Mouse (Mus musculus) hindbrain, embryonic 15.5 days (tissue): ENCODE measurements around the gene Vcpkmt. TPM values are rescaled to one million over a fixed set of nuclear protein-coding genes. Genes with fewer than 3 reads are reported as not detected.
"Not testable (repeated sequence)": the region's sequence is repeated elsewhere in the genome, so short reads cannot be mapped to it uniquely, and the experiment has no call there.

Experiments
- ATAC-seq: fragments of 200-750 bp; cut with Nextera tagmentation; 2 replicates; pipeline ENCODE4 v1.8.0; 2017; ENCODE audit warnings: low read depth, moderate number of reproducible peaks, moderate TSS enrichment; ENCODE audit not compliant: low FRiP score
- H3K27ac ChIP-seq: fragments of 300-500 bp; sonication (generic); replicated peaks from 2 replicates; pipeline ENCODE4 v1.5.1; 2015; ENCODE audit warnings: mild to moderate bottlenecking, inconsistent platforms
- H3K27me3 ChIP-seq: fragments of 300-500 bp; sonication (generic); 2 replicates; pipeline ENCODE4 v1.6.1; 2015; ENCODE audit warnings: control low read depth, inconsistent platforms
- H3K36me3 ChIP-seq: fragments of 300-500 bp; sonication (generic); 2 replicates; pipeline ENCODE4 v1.6.1; 2015; ENCODE audit warnings: control low read depth, inconsistent platforms
- H3K4me1 ChIP-seq: fragments of 300-500 bp; sonication (generic); replicated peaks from 2 replicates; pipeline ENCODE4 v1.6.1; 2015; ENCODE audit warnings: control low read depth, inconsistent platforms
- H3K4me2 ChIP-seq: fragments of 300-500 bp; sonication (generic); 2 replicates; pipeline ENCODE4 v1.6.1; 2015; ENCODE audit warnings: moderate library complexity, mild to moderate bottlenecking, inconsistent platforms
- H3K4me3 ChIP-seq: fragments of 300-500 bp; sonication (generic); 2 replicates; pipeline ENCODE4 v1.5.1; 2015; ENCODE audit warnings: mild to moderate bottlenecking, inconsistent platforms
- H3K9ac ChIP-seq: fragments of 300-500 bp; sonication (generic); 2 replicates; pipeline ENCODE4 v1.6.1; 2015; ENCODE audit warnings: inconsistent platforms
- H3K9me3 ChIP-seq: fragments of 300-500 bp; sonication (generic); 2 replicates; pipeline ENCODE4 v1.6.1; 2016; ENCODE audit warnings: control low read depth, inconsistent platforms
- WGBS: fragments of 180-500 bp; shearing (Covaris S2); methylation state at CpG from one replicate; pipeline ENCODE4 v1.1.7; 2015; 5-methylcytosine and 5-hydroxymethylcytosine counted together
- polyA plus RNA-seq: library from polyadenylated mRNA; unstranded; fragments of >200 nt; fragmentation: Nextera tagmentation; extraction: Ambion mirVana; gene quantifications from 2 replicates; pipeline ENCODE4 v1.2.1, GENCODE M21; 2015

Gene Vcpkmt
- 24.8 and 25.3 TPM in 2 replicates for polyA plus RNA-seq

DNA sequence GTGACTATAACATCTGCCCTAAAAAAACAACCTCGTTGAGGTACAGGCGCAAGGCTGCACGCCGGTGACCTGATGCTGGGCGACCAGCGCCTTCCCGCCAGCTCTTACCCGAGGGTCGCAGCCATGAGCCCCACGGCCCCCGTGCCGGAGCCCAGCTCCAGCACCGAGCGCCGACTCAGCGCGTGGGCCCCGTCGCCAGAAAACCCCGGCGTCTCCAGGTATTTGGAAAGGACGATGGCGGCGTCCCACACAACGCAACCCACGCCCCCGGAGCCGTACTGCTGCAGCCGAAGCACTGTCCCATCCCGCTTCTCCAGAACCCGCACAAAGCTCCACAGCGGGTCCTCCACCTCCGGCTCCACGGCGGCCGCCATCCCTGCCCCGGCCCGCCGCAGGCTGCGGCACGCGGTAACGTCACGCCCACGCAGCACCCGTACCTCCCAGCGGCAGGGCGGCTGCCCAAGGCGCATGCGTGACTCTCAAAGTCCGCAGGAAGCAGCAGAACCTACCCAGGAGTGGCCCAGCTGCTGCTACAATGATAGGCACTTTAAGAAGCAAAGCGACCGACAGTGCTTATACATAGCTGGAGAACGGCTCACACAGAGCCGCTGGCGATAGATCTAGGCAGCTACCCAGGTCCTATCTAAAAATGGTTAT, at the start of gene Vcpkmt:
Gene Vcpkmt, minus strand, starts transcription at position 416 of the 657 bp plus-strand sequence.
- WGBS: under 1% methylated on average over 49 of the region's 56 CpGs
- H3K4me2 ChIP-seq: peak within 1 kb of the TSS; percentile 73
- H3K4me1 ChIP-seq: peaks cover 28% of the 10 kb centered on the region
- peak within 1 kb of the TSS; percentile 91 for H3K9ac ChIP-seq
- no peaks in the 10 kb centered on the region for H3K27me3 ChIP-seq
- no peaks in the 10 kb centered on the region for H3K9me3 ChIP-seq
- peak; percentile 96 for ATAC-seq
- H3K36me3 ChIP-seq: peaks cover 44% of the 10 kb centered on the region
- H3K4me3 ChIP-seq: peak within 1 kb of the TSS; percentile 81
- peak within 1 kb of the TSS; percentile 91 for H3K27ac ChIP-seq

DNA sequence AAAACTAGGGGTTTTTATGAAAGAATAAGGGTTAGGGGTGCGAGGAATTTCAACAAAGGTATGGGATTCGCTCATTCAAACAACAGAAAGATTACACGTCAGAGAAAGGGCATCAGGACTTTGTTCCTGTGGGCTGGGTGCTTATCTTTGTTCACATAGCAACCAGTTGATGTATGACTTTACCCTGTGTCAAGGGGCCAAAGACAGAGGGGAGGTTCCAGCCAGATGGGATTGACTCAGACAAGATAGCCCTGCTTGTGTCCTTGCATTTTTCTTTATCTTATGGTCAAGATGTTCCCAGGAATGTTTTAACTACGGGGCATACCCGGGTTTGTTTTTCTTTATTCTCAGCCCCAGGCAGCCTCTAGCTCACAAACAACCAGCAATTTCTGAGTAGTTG, 35.8 kb upstream of the Vcpkmt start:
- not testable (repeated sequence) for H3K27me3 ChIP-seq, H3K4me2 ChIP-seq, H3K9me3 ChIP-seq, H3K4me1 ChIP-seq, H3K27ac ChIP-seq, ATAC-seq, H3K4me3 ChIP-seq, H3K9ac ChIP-seq
- 90% methylated on average over 5 of the region's 5 CpGs for WGBS
- H3K36me3 ChIP-seq: peaks cover 32% of the 10 kb centered on the region

DNA sequence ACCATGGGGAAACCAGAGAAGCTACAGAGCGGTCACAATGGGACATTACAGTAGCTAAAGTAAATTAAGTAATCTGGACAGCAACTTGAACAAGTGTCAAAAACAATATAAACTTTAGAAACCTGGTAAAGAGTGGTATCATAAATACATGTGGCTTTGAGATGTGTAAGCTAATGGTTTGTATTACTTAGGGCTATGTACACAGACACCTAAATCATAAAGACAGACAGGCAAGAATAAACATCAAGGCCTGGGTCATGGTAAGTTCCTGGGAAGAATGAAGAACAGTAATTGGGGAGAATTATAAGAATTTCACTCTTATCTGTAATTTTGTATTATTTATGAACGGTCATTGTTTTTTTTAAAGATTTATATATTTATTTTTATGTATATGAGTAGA, 21.5 kb upstream of the Vcpkmt start:
- Histone ChIP-seq H3K27me3 (no peaks in the 10 kb centered on the region), H3K9ac (no peak overlapping the region), H3K36me3 (peaks cover 39% of the 10 kb centered on the region), H3K4me3 (no peak overlapping the region), H3K4me2 (no peak overlapping the region), H3K9me3 (no peaks in the 10 kb centered on the region), H3K4me1 (no peaks in the 10 kb centered on the region), H3K27ac (no peak overlapping the region)
- WGBS: 96% methylated on average over 2 of the region's 2 CpGs
- ATAC-seq: no peak

DNA sequence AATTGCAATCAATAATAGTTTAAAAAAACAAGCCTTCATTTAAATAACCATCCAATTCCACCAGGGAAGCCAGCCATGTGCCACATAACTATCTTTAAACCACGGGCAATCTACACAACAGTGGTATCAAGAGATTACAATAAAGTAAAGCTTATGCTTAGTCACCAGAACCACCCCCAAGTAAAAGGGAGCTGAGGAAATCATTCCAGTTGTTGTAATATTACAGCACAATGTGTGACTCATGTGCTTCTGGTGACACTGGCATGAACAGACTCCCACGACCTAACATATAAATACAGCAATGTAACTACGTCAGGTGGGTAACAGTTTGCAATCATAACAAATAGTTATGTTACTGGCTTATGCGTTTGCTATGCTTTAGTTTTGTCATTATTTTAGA, 14.6 kb upstream of the Vcpkmt start:
- no peak overlapping the region for H3K9ac ChIP-seq
- no peaks in the 10 kb centered on the region for H3K9me3 ChIP-seq
- no peaks in the 10 kb centered on the region for H3K27me3 ChIP-seq
- H3K36me3 ChIP-seq: peaks cover 18% of the 10 kb centered on the region
- 89% methylated on average over 4 of the region's 4 CpGs for WGBS
- H3K4me1 ChIP-seq: no peaks in the 10 kb centered on the region
- ATAC-seq: no peak
- H3K4me2 ChIP-seq: no peak overlapping the region
- H3K27ac ChIP-seq: no peak overlapping the region
- H3K4me3 ChIP-seq: no peak overlapping the region

DNA sequence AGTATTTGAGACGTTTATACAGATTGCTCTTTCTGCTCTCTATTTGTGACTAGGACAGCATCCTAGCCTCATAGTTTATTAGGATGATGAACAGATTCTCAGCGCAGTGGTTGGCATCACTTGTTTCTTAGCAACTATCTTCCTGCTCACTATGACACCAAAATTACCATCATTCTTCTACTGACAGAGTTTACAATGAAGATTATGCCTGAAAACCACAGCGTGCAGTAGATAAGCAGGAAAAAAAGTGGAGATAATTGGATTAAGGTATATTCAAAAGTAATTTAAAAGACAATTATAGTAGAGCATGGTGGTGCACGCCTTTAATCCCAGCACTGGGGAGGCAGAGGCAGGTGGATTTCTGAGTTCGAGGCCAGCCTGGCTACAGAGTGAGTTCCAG, 10.3 kb upstream of the Vcpkmt start:
- Histone ChIP-seq H3K4me2 (no peak overlapping the region), H3K4me3 (no peak overlapping the region), H3K4me1 (no peaks in the 10 kb centered on the region), H3K36me3 (peaks cover 34% of the 10 kb centered on the region), H3K27ac (no peak overlapping the region), H3K9ac (no peak overlapping the region), H3K9me3 (no peaks in the 10 kb centered on the region), H3K27me3 (no peaks in the 10 kb centered on the region)
- ATAC-seq: no peak
- WGBS: 88% methylated on average over 5 of the region's 5 CpGs

DNA sequence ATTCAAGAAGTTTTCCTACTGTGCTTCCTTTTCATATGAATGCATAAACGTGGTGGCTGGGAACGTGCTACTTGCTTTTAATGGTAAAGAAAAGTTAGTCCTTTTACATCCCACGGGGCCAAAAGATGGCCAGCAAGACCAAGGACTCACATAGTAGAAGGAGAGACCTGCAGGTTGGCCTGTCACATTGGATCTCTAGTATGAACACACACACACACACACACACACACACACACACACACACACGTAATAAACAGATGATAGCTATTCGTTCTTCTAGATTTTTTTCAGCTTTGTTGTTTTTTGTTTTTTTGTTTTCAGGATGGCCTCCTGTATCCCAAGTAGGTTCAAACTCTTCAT, 422 bp upstream of the Vcpkmt start:
- Histone ChIP-seq H3K4me1 (peaks cover 28% of the 10 kb centered on the region), H3K27me3 (no peaks in the 10 kb centered on the region), H3K27ac (peak overlapping the region; percentile 91), H3K36me3 (peaks cover 42% of the 10 kb centered on the region), H3K4me2 (peak overlapping the region; percentile 73), H3K9me3 (no peaks in the 10 kb centered on the region), H3K4me3 (peak overlapping the region; percentile 81), H3K9ac (peak overlapping the region; percentile 91)
- 42% methylated on average over 5 of the region's 5 CpGs for WGBS
- no peak for ATAC-seq

DNA sequence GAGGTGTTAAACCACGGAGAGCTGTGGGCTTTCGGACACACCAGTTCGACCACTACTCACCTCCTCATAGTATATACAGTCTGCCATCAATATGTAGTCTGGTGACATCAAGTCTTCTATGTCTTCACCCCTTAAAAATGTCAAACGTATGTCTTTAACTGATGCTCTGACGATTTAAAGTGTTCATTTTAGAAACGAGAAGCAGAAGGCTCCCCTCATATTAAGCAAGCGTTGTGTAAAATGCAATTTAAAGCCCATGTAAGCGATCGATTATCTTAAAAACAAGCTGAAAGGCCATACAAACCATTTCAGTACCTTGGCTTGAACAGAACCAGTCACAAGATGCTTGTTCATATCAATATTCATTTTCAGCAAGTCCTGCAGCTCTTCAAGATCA, 614 bp downstream of the Vcpkmt start:
- 31% methylated on average over 9 of the region's 9 CpGs for WGBS
- Histone ChIP-seq H3K9me3 (no peaks in the 10 kb centered on the region), H3K4me2 (peak overlapping the region; percentile 73), H3K4me1 (peaks cover 28% of the 10 kb centered on the region), H3K4me3 (peak overlapping the region; percentile 81), H3K27me3 (no peaks in the 10 kb centered on the region), H3K9ac (peak overlapping the region; percentile 91), H3K27ac (peak overlapping the region; percentile 91), H3K36me3 (peaks cover 47% of the 10 kb centered on the region)
- ATAC-seq: no peak; the same call in 1 of the 2 replicates

DNA sequence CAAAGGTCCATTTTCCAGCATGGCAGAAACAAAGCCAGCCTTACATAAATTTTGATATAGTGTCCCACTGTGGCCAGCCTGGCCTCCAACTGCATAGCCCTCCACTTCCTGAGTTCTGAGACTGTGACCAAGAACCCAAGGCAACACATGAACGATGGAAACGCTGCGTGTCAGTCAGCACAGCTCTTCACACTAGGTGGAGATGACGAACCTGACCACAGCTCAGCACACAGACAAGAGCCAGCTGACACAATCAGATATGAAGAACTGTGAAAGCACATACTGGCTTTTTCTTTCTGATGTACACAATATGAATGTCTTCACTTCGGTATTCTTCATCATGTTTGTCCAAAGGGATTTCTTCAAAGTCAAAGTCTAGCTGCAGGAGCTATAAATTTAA, 3.2 kb downstream of the Vcpkmt start:
- WGBS: 95% methylated on average over 5 of the region's 5 CpGs
- Histone ChIP-seq H3K9ac (no peak overlapping the region), H3K9me3 (no peaks in the 10 kb centered on the region), H3K27ac (no peak overlapping the region), H3K4me2 (no peak overlapping the region), H3K36me3 (peaks cover 40% of the 10 kb centered on the region), H3K27me3 (no peaks in the 10 kb centered on the region), H3K4me1 (peaks cover 32% of the 10 kb centered on the region), H3K4me3 (no peak overlapping the region)
- ATAC-seq: no peak

DNA sequence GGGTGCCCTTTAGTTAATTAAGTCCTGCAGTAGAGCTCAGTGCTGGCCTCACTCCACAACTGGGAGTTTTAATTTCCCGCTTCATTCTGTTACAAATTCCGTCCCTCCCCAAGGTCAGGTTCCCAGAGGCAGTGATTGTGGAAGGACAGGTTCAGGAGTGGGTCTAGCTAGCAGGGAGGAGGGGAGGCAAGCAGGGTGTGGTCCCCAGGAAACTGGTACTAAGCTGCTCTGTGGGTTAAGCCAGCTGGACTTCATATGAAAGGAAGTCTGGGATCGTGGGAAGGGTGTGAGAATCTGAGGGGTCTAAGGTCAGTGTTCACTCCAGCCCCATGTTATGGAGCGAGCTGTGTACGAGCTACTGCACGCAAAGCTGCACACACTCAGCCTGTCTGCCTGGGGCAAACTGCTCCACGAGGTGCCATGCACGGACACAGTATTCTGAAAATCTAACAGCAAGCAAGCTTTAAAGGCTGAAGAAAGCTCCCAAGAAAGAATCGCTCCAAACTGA, 6.7 kb downstream of the Vcpkmt start:
- ATAC-seq: no peak
- 91% methylated on average over 9 of the region's 9 CpGs for WGBS
- peaks cover 37% of the 10 kb centered on the region for H3K36me3 ChIP-seq

DNA sequence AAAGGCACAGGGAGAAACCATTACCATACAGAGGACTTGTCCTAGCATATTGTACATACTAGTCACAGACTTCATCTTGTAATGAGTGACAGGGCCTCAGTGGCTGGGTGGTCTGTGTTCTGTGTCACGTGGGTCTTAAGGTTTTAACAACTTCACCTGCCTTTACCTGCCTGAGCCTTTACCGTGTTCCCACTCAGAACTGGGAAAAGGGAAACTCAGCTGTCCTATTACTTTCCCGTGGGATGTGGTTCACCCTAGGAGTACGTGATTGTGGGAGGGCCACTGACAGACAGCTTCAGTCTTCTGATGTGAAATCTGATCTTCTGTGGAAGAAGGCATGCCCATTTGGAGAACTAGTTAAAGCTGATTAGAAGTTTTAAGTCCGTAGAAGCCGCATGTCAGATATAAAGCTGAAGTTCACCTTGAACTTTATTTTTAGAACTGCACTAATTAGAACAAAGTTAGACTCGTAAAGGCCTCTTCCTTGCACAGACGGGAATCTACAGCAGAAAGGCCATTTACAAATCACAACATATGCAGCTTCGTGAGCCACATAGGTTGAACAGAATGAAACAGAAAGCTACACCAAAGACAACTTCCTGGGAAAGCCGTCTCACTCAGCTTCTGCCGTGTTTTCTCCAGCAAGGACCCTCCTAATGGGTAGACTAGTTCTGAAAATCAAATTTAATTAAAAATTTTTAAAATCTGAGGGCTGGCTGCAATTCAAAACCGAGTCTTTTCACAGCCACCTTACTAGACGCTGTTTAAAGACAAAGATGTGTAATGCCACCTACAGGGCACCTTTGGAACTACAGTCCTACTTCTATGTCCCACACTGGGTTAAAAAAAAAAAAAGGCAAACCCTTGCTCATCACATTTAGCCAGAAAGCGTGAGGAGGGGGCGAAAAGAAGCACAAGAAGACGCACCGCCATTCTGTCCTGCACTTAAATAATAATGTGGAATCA, 8.6 kb downstream of the Vcpkmt start:
- Histone ChIP-seq H3K9me3 (no peaks in the 10 kb centered on the region), H3K36me3 (peaks cover 27% of the 10 kb centered on the region), H3K9ac (no peak overlapping the region), H3K4me2 (peak overlapping the region; percentile 49), H3K4me1 (peaks cover 10% of the 10 kb centered on the region), H3K27ac (0 out of 2 replicates have a peak overlapping the region, but pooled peaks have one; percentile 8), H3K27me3 (no peaks in the 10 kb centered on the region), H3K4me3 (peak overlapping the region; percentile 19)
- ATAC-seq: peak; percentile 75
- 32% methylated on average over 17 of the region's 17 CpGs for WGBS

More for the DNA sequence above, 6.7 kb downstream of the Vcpkmt start:
- H3K27me3 ChIP-seq: no peaks in the 10 kb centered on the region
- peaks cover 19% of the 10 kb centered on the region for H3K4me1 ChIP-seq
- no peak overlapping the region for H3K4me3 ChIP-seq
- no peaks in the 10 kb centered on the region for H3K9me3 ChIP-seq
- no peak overlapping the region for H3K27ac ChIP-seq
- H3K9ac ChIP-seq: no peak overlapping the region
- no peak overlapping the region for H3K4me2 ChIP-seq

DNA sequence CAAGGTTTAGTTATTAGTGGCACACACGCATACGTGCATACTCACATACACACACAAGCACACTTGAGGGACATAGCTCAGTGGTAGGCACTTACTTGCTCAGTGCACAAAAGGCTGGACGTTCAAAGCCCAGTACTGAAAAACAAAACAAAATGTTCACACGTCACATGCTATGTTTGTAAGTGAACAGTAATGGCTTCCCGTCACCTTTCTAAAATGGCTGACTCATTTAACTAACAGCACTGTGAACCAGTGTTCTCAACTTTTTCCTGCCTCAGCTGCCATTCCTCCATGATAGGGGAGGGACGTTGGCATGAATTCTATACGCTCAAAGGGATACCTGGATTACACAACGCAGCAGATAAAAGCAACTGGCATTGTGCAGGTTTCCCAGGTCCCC, 9.6 kb downstream of the Vcpkmt start:
- H3K4me3 ChIP-seq: no peak overlapping the region
- H3K36me3 ChIP-seq: peaks cover 20% of the 10 kb centered on the region
- 95% methylated on average over 8 of the region's 8 CpGs for WGBS
- ATAC-seq: no peak
- H3K27me3 ChIP-seq: no peaks in the 10 kb centered on the region
- H3K9me3 ChIP-seq: no peaks in the 10 kb centered on the region
- no peak overlapping the region for H3K9ac ChIP-seq
- H3K27ac ChIP-seq: no peak overlapping the region
- H3K4me2 ChIP-seq: no peak overlapping the region
- H3K4me1 ChIP-seq: peaks cover 10% of the 10 kb centered on the region

DNA sequence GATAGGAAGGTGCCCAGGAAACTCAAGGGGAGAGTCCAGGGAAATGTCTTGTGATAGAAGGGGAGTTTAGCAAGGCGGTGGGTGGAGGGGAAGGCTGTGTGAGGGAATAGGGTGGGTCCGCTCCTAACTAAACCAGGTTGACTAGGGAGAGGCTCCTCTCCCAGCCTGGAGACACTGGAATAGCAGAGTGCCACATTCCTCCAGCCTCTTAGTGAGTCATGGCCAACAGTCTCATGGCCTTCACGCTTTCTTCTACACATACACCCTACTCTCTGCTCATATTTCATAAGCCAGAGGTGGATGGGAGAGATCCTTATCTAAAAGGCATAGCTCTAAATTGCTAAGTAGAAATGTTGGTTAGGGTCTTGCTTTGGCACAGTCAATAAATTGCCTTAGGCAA, 12.9 kb downstream of the Vcpkmt start:
- 100% methylated on average over 3 of the region's 3 CpGs for WGBS
- H3K4me2 ChIP-seq: no peak overlapping the region
- H3K36me3 ChIP-seq: no peaks in the 10 kb centered on the region
- H3K27ac ChIP-seq: no peak overlapping the region
- H3K9ac ChIP-seq: no peak overlapping the region
- ATAC-seq: no peak
- H3K27me3 ChIP-seq: no peaks in the 10 kb centered on the region
- no peaks in the 10 kb centered on the region for H3K9me3 ChIP-seq
- no peak overlapping the region for H3K4me3 ChIP-seq
- H3K4me1 ChIP-seq: peaks cover 9% of the 10 kb centered on the region
